Mouse (Mus musculus) liver, adult 10 weeks (tissue): ENCODE data around the gene Siglecg. TPM values are rescaled to one million over a fixed set of nuclear protein-coding genes. Genes with fewer than 3 reads are reported as not detected.

Experiments
- polyA plus RNA-seq: library from polyadenylated mRNA; stranded (reverse); fragments of 350-450 nt; fragmentation: Illumina TruSeq; extraction: RNeasy Lipid Tissue Mini Kit (QIAGEN cat#74804); gene quantifications from one replicate; pipeline ENCODE4 v1.2.3, GENCODE M21; 2014; ENCODE audit warnings: low read depth, low replicate concordance

Gene Siglecg
- not detected for polyA plus RNA-seq

GRCm38 (mm10) chr7:43408131-43408553 lies at the start of gene Siglecg:
Gene Siglecg, plus strand, starts transcription at chr7:43408204.

DNA sequence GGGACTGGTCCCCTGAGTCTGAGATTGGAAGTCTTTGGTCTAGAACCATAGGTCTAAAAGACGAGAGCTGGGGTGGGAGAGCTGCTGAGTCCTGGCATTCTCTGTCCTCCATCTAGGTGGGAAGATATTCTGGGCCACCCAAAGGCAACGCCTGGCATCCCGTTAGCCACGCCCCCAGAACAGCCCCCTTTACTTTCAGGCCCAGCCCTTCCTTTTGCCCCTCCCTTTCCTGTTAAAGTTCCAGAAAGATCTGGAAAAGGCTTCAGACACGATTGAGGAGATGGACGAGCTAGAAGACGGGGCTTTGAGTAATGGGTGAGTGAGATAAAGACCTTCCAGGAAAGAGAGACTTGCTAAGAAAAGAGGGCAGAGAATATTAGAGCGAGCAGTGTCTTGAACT lies 19.4 kb downstream of the Siglecg start, which contains the start of gene Lim2:
Gene Lim2, plus strand, starts transcription at position 265 of the 400 bp plus-strand sequence.

DNA sequence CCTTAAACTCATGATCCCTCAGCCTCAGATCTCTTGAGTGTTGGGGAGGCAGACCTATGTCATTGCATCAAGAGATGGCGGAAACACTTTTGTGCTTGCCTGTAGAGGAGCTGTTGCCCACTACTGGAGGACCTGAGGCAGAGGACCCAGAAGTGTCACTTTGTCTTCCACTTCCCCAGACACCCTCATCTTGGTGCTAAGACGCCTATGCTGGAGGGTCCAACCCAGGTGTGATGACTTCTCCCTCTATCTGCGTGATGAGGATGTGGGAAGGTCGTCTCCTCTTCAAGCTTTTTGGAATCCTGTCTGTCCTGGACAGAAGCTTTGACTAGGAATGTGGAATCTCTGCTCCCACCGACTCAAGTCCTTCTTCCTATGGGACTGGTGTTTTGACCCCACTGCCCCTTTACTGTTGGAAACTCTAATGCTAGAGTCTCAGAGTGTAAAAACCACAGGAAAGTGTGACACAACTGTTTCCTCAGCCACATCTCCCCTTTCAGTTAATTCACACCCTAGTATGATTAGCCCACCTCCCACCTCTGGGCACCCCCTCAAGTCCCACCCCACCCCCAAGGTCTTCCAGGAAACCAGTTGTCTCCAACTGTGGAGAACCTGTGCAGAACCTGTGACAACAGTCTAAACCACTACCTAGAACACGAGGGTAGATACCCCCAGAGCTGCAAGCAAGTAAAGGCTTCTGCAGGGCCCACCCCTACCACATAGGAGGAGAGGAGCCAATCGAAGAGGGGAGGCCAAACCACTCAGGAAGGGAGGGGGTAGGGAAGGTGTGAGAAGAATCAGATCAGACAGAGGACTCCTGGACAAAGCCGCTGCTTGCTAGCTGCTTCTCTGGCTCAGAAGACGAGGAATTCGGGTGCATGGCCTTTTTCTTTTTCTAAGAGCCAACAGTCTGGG lies 28.6 kb downstream of the Siglecg start, which contains the start of gene Nkg7:
Gene Nkg7, plus strand, starts transcription at position 733 of the 915 bp plus-strand sequence.

GRCm38 (mm10) chr7:43440482-43440881 lies 32.5 kb downstream of the Siglecg start, which contains the start of gene Cldnd2:
Gene Cldnd2, plus strand, starts transcription at chr7:43440782.

DNA sequence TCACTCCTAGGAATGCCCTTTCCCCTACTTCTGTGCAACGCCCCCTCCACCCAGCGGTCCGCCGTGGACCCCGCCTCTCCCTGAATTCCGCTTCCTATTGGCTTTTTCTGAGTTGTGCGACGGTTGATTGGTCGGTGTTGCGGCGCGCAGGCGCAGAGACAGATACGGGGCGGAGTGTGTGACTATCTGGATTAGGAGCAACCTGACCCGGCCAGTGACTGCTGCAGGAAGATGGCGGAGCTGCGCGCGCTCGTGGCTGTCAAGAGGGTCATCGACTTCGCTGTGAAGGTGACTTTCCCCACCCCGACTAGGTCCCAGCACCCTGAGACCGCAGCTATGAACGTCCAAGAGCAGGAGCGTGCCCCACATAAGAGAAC lies 35.9 kb downstream of the Siglecg start, which contains the start of the genes Etfb and Gm45233:
Gene Etfb, plus strand, starts transcription at position 167 of the 377 bp plus-strand sequence.
Gene Gm45233, plus strand, starts transcription at position 212 of the 377 bp plus-strand sequence.

DNA sequence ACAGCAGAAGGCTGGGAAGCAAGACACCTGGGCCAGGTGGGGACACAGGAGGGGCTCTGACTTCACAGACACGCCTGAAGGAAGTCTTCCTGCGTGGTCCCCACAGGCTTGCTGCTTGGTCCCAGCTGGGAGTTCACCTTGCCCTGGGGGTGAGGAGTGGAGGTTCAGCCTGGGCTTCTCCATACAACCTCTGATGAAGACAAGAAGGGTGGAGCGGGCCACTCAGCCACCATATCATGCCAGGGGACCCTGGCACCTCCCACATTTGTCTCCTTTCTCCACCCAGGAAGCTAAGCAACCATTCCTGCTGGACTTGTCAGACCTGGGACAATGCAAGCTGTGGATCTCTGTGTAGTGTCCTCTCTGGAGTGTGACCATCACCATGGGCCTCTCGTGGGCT lies 54.8 kb downstream of the Siglecg start, which contains the start of gene Vsig10l:
Gene Vsig10l, plus strand, starts transcription at position 301 of the 400 bp plus-strand sequence.

Other genes starting within 250 kb of the Siglecg start
- gene Zfp715, start 94.9 kb upstream of the Siglecg start, polyA plus RNA-seq: 21.3 TPM
- not detected for gene Siglecf, start 56.9 kb upstream of the Siglecg start, polyA plus RNA-seq
- gene Lim2, start 19.5 kb downstream of the Siglecg start, polyA plus RNA-seq: not detected
- gene Nkg7, start 28.9 kb downstream of the Siglecg start, polyA plus RNA-seq: not detected
- not detected for gene Cldnd2, start 32.6 kb downstream of the Siglecg start, polyA plus RNA-seq
- gene Etfb, start 35.9 kb downstream of the Siglecg start, polyA plus RNA-seq: 62.5 TPM
- not detected for gene Gm45233, start 35.9 kb downstream of the Siglecg start, polyA plus RNA-seq
- 0.32 TPM for gene Vsig10l, start 54.9 kb downstream of the Siglecg start, polyA plus RNA-seq
- gene Iglon5, start 81.9 kb downstream of the Siglecg start, polyA plus RNA-seq: not detected
- not detected for gene 4931406B18Rik, start 97.7 kb downstream of the Siglecg start, polyA plus RNA-seq
- gene Cd33, start 136.2 kb downstream of the Siglecg start, polyA plus RNA-seq: 1.1 TPM
- 0.66 TPM for gene Zfp658, start 154.1 kb downstream of the Siglecg start, polyA plus RNA-seq
- 4.6 TPM for gene Zfp719, start 171.4 kb downstream of the Siglecg start, polyA plus RNA-seq
- gene Zfp819, start 199.0 kb downstream of the Siglecg start, polyA plus RNA-seq: not detected
- gene Ceacam18, start 226.5 kb downstream of the Siglecg start, polyA plus RNA-seq: not detected